Mouse (Mus musculus) lung, postnatal 0 days (tissue): Measurements from ENCODE around the gene Adh6b.

ENCODE experiments used
- CTCF ChIP-seq: IDR thresholded peaks from 2 replicates; pipeline ENCODE4 v1.5.1; 2016; ENCODE audit warnings: antibody characterized with exemption, mild to moderate bottlenecking
- EP300 ChIP-seq: IDR thresholded peaks from 2 replicates; pipeline ENCODE4 v1.6.1; 2016; ENCODE audit warnings: antibody characterized with exemption, mild to moderate bottlenecking, control low read depth

- TF ChIP-seq CTCF (no peak), EP300 (no peak)
Observed at GRCm38 (mm10) chr3:138325466-138325865, 16.1 kb upstream of the Adh6b start.
